Mouse (Mus musculus): Measurements from ENCODE around the gene Map4k1. TPM values are rescaled to one million over a fixed set of nuclear protein-coding genes. Genes with fewer than 3 reads are reported as not detected.

Gene Map4k1
- total RNA-seq, 2 experiments from 2014 or later, result 4.6 to 5.8 TPM

Small RNA genes lying within 50 kb of the gene (microRNA-seq; reads per million reads assigned to microRNA genes)
- gene Gm44408, result 0 reads per million in 2 experiments

Other genes with a start within 250 kb of the Map4k1 start
- 10 to 100 TPM; 45.7 to 52.1 TPM for gene Mrps12, start 240.2 kb upstream of the Map4k1 start, total RNA-seq (2021)
- gene Sars2, start 240.1 kb upstream of the Map4k1 start, total RNA-seq (2021), result 10 to 100 TPM; 14.1 to 17.2 TPM
- under 1 TPM; 0.46 to 0.54 TPM for gene Ccer2, start 225.9 kb upstream of the Map4k1 start, total RNA-seq (2021)
- gene Sirt2, start 215.3 kb upstream of the Map4k1 start, total RNA-seq (2021), result 100 to 1,000 TPM; 150 to 167 TPM
- gene Nfkbib, start 214.5 kb upstream of the Map4k1 start, total RNA-seq (2021), result 10 to 100 TPM; 32.2 to 35.8 TPM
- gene Rinl, start 193.1 kb upstream of the Map4k1 start, total RNA-seq (2021), result 1 to 10 TPM; 1.5 to 2.0 TPM
- gene Hnrnpl, start 173.5 kb upstream of the Map4k1 start, total RNA-seq (2021), result 100 to 1,000 TPM; 441 to 521 TPM
- gene Ech1, start 156.8 kb upstream of the Map4k1 start, total RNA-seq (2021), result 10 to 100 TPM; 49.1 to 50.8 TPM
- 1 to 10 TPM; 2.1 to 2.7 TPM for gene Lgals4, start 148.2 kb upstream of the Map4k1 start, total RNA-seq (2021)
- gene Lgals7, start 118.2 kb upstream of the Map4k1 start, total RNA-seq (2021), result under 1 TPM in 1 of 2 experiments, not detected in 1; 0.62 TPM
- gene Capn12, start 100.6 kb upstream of the Map4k1 start, total RNA-seq (2021), result under 1 TPM; 0.54 to 0.82 TPM
- 100 to 1,000 TPM; 128 to 129 TPM for gene Actn4, start 19.7 kb upstream of the Map4k1 start, total RNA-seq (2021)
- gene Eif3k, start 186 bp upstream of the Map4k1 start, total RNA-seq (2021), result 100 to 1,000 TPM; 177 to 178 TPM
- 10 to 100 TPM; 12.6 to 13.7 TPM for gene Ryr1, start 143.1 kb downstream of the Map4k1 start, total RNA-seq (2021)
- gene Rasgrp4, start 152.8 kb downstream of the Map4k1 start, total RNA-seq (2021), result 1 to 10 TPM; 2.2 to 3.6 TPM
- gene Fam98c, start 174.2 kb downstream of the Map4k1 start, total RNA-seq (2021), result 10 to 100 TPM; 28.6 to 35.6 TPM
- gene Ggn, start 188.2 kb downstream of the Map4k1 start, total RNA-seq (2021), result 1 to 10 TPM; 1.0 to 1.2 TPM
- gene Spred3, start 188.4 kb downstream of the Map4k1 start, total RNA-seq (2021), result 10 to 100 TPM; 40.7 to 46.8 TPM
- 100 to 1,000 TPM; 176 to 182 TPM for gene Psmd8, start 198.7 kb downstream of the Map4k1 start, total RNA-seq (2021)
- gene Catsperg1, start 232.0 kb downstream of the Map4k1 start, total RNA-seq (2021), result 1 to 10 TPM; 2.5 to 2.9 TPM

Measured in layer of hippocampus, postnatal 10 days (tissue).